Mouse (Mus musculus): ENCODE results near the gene Fam178b. TPM values are rescaled to one million over a fixed set of nuclear protein-coding genes. Genes with fewer than 3 reads are reported as not detected.

Fam178b gene
- total RNA-seq, 2 experiments from 2014 or later, result not detected

DNA sequence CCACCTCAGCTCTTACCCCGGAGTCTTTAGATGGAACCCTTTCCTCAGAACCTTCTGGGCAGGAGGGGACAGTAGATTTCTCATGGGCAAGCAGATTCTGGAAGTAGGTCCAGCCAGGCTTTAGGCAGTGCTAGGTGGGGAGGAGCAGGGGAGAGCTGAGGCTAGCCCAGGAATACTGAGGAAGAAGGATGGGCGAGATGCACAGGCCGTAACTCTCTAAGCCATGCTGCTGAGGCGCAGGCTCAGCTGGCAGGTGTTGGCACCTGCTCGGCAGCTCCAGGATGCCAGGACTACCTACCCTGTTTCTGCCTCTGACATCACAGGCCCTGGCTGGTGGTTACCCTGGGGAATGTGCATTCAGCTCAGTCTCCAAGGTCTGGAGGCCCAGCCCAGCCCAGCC is 112.7 kb downstream of the Fam178b start:
- ATAC-seq (replicated peaks; ENCODE audit: low FRiP score, poor library complexity, severe bottlenecking), result no peak

DNA sequence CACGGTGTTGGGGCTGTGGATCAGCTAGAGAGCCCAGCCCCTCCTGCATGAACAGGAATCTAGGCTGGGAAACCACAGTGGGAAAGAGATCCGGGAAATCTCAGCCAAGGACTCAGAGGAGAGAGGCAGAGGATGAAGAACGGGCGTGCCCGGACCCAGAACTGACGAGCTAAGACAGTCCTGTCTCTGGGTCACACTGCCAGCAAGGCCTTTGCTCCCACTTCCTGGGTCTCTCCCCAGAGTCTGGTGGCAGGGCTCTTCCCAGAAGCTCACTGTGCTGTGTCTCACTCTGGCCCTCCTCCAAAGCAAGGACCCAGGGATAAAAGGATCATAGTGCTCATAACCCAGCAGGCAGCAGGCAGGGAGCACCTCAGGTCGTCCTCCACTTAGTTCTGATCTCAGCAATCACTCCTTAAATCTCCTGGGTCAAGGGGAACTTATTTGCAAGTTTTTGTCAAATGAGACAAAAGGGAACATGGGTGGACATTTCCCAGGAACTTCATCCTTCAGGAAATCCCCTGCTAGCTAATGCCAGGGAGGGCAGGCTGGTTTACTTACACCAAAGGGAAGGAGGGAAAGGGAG is 113.2 kb downstream of the Fam178b start:
- ATAC-seq (replicated peaks; ENCODE audit: low FRiP score, poor library complexity, severe bottlenecking), result no peak

DNA sequence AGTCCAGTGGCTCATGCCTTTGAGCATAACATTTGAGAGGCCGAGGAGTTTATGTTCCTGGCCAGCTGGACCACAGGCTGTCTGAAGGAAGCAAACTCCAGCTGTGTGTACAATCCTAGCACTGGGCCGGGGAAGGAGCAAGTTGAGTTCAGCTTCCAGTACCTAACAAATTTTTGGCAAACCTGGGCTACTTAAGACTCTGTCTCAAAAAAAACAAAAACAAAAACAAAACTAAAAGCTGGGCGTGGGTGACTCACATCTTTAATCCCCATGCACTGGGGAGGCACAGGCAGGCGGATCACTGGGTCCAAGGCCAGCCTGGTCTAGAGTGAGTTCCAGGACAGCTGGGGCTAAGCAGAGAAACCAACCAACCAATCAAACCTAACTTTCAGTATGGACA is 114.2 kb downstream of the Fam178b start:
- ATAC-seq (replicated peaks; ENCODE audit: low FRiP score, poor library complexity, severe bottlenecking), result no peak

DNA sequence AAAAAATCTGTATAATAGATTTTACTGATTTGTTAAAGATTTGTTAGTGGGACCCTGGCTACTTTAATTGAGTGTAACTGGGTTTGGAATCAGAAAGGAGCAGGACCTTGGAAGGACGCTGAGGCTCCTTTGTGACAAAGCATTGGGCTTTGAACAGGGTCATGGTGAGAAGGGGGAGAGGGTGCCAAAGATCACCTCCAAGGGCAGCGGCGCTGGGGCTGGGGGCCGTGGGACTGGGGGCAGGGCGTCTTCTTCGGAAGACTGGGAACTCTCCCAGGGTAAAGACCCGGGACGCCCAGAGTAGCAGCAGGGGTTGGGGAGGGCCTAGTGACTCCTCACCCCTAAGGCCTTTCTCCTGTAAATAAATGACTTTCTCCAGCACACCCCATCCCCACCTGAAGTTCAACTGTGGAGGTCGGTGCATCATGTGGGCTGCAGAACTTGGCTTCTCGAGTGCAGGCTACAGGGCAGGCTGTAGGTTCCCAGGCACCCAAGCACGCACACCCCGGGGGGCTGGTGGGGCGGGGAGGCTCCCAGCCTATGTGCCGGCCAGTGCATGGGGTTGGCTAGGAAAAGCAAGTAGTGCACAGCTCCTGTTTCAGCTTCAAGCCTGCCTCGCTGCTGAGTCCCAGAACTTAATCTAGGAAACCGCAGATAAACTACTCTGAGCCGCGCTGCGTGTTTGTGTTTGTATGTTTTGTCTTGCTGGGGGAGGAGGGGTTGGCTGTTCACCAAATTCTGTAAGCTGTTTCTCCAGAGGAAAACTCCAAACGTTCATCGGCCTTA is 115.0 kb downstream of the Fam178b start:
- no peak for ATAC-seq (replicated peaks; ENCODE audit: low FRiP score, poor library complexity, severe bottlenecking)

DNA sequence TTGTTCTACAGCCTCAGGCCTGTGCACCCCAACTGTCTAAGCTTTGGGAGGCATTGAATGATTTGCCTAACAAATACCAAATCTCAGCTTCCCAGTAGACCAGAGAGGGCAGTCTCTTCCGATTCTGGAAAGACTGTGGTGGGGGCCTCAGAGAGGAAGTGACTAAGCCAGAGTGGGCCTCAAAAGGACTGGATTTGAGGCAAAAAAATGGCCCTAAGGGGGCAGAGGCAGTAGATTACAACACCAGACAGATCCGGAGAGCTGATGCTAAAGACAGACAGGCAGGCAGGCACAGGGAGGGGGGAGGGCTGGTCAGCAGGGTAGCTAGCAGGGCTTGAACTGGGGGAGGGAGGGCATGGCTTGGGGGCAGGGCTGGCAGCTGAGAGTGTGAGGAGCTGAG is 116.6 kb downstream of the Fam178b start:
- no peak for ATAC-seq (replicated peaks; ENCODE audit: low FRiP score, poor library complexity, severe bottlenecking)

DNA sequence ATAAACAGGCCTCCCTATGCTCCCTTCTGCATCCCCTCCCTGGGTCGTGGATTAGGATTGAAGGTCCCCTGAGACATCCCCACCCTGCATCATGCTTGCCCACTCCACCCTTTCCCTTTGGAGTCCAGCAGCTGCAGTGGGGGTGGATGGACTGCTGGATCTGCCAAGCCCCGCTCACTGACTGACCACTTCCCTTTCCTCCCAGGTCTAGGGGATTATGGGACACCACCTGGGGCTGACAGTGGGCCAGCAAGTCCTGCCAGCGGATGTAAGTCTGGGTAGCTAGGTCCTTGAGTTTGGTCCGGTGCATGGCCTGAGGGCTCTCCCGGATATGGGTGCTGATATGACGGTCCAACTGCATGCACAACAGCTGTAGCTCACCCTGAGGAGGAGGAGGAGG is 118.9 kb downstream of the Fam178b start:
- ATAC-seq (replicated peaks; ENCODE audit: low FRiP score, poor library complexity, severe bottlenecking), result no peak

DNA sequence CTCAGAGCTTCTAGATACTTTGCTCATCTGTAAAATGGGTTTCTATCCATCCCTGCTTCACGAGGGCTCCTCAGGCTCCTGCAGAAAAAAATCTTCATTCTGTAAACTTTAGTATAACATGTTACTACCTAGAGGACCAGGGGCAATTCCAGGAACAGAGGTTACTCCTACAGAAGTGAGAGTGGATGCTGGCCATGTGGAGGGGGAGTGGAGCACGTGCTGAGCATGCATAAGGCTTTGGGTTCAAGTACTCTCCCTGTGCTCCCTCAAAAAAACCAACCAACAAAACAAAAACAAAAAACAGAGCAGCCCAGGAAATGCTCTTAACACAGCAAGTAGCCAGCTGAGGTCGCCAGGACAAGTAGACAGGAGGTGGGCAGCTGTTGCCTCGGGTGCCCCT is 119.4 kb downstream of the Fam178b start:
- ATAC-seq (replicated peaks; ENCODE audit: low FRiP score, poor library complexity, severe bottlenecking), result no peak

DNA sequence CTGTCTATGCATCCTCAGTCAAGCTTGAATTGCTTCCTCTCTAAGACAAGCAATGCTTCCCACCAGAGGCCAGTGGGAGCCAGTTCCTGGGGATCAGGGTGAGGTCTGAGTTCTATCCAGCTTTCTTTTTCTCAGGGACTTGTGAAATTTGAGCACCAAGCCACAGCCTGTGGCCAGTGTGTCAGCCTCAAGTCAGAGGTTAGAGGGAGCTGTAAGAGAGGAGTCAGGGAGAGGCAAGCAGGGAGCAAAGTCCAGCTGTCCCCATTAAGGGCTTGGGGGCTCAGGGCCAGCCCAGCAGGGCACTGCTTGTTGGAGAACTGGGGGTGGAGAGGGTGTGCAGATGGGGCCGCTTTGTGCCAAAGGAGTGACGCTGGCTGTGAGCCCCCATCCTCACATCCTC is 119.8 kb downstream of the Fam178b start:
- ATAC-seq (replicated peaks; ENCODE audit: low FRiP score, poor library complexity, severe bottlenecking), result no peak

DNA sequence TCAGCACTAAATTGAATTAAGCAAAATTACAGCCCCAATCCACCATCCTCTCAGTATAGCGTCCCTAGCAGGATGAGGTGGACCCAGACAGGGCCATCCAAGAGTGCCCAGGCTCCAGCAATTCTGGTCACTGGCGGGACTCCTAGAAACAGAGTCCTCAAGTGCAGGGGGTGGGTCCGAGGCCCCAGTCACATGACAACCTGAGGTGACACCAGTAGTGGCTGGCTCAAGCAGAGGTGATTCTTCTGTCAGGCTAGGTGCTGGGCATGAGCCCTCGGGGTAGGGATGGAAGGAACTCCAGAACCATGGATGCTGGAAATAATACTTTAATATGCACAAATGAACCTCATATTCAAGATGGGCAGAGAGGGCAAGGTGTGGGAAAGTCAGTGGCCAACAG is 120.6 kb downstream of the Fam178b start:
- no peak for ATAC-seq (replicated peaks; ENCODE audit: low FRiP score, poor library complexity, severe bottlenecking)

DNA sequence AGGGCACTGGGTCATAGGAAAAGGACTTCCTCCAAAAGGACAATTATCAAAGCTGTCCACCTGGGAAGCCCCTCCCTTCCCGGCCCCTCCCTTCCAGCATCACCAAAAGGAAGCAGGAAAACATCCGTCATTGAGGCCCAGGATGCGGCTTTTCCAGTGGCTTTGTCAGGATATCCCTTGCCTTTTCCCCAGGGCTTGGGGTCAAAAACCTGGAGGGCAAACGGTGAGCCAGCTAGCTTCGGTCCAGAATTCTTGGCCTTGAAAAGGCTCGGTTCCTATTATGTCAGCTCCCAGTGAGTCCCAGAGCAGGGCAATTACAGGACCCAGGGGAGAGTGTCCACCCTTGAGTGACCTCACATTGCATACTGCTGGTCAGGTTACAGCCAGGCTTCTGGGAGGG is 122.1 kb downstream of the Fam178b start:
- ATAC-seq (replicated peaks; ENCODE audit: low FRiP score, poor library complexity, severe bottlenecking), result no peak

DNA sequence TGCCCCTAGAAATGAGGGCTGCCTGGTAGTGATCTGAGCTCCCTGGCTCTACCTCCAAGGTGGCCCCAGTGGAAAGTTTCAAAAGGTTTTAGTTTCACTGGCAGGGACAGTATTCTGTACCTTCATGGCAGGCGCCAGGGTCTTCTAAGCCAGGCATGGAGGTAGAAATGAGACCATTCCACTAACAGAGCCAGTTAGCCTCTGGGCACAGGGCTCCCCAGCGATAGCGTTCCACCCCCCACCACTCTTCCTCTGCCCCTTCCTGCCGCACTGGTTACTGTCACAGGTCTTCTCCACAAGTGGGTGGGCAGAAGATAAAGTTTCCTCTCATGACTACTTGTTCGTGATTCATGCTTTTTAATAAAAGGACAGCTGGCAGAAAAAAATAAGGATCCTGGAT is 123.1 kb downstream of the Fam178b start:
- no peak for ATAC-seq (replicated peaks; ENCODE audit: low FRiP score, poor library complexity, severe bottlenecking)

DNA sequence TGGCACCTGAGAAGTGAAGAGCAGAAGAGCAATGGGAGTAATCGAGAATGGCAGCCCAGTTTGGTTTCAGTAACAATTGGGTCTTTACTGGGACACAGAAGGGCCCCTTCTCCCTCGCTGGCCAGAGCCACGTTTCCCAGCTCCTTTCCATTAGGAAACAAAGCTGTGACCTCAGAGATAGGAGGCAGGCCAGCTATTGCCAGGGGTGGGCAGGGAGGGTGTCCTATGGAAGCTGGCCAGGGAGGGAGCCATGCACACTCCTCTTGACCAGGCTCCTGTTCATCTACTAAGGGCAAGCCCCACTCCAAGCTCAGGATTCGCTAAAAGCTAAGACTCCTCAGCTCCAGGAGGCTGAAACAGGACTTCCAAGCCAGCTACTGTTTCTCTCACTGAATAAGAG is 123.7 kb downstream of the Fam178b start:
- ATAC-seq (replicated peaks; ENCODE audit: low FRiP score, poor library complexity, severe bottlenecking), result no peak

DNA sequence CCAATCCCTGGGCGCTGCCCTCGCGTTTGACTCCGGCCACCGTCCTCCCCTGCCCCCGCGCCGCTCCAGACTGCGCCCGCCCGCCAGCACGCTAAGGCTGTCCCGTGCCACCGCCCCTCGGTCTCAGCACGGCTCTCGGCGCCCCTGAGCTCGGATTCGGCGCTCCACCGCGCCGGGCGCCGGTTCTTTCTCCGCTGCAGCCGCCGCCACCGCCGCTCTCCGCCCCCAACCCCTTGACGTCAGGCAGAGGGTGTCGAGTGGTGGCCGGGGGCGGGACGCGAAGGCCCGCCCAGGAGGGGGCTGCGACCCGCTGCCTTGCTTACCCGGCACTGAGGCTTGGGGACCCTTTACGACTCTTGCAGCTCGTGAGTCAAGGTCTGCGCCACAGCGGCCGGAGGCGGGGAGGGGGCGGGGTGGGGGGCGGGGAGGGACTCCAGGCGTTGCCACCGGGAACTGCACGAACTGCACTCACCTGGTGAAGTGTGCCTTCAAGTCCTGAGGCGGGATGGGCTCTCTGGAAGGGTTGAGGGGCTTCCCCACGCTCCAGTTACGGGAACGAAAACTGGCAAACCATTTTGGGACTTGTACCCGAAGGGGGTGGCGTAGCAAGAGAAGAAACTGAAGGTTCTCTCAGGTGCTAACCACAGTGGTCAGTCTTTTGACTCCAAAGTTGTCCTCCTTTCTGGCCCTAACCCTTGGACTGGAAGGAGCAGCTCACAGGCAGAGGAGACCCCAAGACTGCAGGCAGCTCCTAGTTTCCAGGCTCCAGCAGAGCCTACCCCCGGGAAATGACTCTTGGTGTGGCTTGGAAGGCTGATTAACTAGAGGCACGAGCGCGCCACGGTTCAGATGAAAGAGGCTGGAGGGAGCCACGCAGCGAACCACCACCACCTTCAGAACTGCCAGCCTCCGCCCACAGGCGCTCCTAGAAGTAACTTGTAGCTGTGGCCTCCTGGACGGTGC is 124.7 kb downstream of the Fam178b start, which contains the start of gene Sema4c:
Sema4c (minus strand) TSS at position 319 of the 963 bp plus-strand sequence.
- no peak for ATAC-seq (replicated peaks; ENCODE audit: low FRiP score, poor library complexity, severe bottlenecking)

DNA sequence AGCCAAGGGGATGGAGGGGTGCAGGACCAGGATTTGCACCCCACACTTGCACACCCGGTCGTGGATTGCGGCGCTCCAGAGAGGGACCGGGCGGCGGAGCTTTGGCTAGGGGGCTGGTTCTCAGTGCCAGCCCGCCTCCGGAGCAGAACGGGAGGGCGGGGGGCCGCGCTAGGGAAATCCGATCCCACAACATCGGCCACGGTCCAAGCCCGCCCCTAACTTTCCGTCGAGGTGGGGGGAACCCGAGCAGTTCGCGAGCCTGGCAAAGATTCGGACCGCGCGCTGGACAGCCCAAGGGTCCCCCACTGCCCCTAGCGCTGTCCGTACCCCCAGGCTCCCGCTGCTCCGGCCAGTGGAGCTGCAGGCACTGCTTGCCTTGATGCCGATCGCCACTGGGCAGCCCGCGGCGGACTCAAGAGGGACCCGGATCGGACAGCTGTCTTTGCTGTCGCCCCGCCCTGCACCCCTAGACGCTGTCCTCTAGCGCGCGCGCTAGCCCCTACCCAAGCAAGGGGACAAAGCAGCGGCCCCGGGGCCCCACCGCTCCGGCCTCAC is 125.4 kb downstream of the Fam178b start:
- ATAC-seq (replicated peaks; ENCODE audit: low FRiP score, poor library complexity, severe bottlenecking), result no peak

DNA sequence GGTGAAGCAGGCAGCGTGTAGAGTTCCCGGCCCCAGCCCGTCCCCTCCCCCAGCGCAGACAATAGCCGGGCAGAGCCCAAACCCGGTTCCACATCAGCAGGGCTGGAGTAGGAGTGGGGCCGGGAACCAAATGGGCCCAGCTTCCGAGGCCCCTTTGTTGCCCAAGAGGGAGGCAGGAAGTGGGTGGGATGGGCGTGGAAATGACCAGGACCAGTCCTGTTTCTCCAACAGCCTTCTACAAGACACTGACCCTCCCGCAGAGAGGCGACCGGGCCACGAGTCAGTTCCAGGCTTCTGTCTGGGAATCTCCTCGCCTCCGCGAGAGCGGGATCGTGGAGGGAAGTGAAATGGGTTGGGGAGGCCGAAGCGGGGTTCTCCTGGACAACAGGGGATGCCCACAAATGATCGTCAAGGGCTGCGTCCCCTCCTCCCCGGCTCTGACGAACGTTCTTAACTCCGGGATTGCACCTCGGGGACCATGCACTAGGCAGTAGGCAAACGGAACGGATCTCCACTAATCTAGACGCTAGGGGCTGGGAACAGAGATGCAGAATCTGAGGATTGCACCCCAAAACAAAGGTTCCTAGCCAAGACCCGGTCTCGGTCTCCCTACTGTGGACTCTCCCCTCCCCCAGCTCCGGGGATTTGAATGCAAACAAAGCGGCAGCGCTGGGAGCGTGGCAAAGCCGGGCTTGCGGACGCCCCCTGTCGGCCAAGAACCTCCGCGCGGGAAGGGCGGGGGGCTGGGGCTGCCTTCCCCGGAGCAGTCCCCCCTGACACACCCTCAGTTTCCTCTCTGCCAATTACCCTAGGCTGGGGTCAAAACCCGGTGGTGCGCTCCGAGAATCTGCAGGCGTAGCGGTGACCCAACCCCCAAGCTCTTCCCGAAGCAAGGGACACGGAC is 126.2 kb downstream of the Fam178b start:
- no peak for ATAC-seq (replicated peaks; ENCODE audit: low FRiP score, poor library complexity, severe bottlenecking)

DNA sequence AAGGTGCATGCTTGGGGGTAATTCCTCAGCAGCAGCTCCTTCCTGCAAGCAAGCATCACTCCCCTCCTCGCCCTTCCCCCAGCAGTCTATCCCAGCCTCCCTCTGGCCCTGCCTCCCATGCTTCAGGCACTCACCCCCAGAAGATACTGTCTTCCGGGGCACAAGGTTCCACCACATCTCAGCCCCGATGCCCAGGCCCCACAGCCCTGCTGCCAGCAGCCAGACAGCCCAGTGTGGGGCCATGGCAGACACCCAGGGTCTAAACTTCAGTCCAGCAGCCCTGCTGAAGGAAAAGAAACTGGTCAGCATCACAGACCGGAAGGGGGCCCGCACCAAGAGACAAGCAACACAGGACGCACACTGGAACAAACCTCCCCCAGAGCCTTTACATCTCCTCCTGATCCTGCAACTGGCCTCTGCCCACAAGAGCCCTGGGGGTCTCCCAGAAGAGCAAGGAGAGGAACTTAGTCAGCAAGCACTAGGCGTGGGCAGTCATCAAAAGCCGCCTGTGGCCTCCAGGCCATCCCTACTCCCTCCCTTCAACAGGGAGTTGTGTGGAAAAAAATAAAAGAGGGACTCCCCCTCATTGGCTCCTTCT is 127.1 kb downstream of the Fam178b start:
- ATAC-seq (replicated peaks; ENCODE audit: low FRiP score, poor library complexity, severe bottlenecking), result no peak

DNA sequence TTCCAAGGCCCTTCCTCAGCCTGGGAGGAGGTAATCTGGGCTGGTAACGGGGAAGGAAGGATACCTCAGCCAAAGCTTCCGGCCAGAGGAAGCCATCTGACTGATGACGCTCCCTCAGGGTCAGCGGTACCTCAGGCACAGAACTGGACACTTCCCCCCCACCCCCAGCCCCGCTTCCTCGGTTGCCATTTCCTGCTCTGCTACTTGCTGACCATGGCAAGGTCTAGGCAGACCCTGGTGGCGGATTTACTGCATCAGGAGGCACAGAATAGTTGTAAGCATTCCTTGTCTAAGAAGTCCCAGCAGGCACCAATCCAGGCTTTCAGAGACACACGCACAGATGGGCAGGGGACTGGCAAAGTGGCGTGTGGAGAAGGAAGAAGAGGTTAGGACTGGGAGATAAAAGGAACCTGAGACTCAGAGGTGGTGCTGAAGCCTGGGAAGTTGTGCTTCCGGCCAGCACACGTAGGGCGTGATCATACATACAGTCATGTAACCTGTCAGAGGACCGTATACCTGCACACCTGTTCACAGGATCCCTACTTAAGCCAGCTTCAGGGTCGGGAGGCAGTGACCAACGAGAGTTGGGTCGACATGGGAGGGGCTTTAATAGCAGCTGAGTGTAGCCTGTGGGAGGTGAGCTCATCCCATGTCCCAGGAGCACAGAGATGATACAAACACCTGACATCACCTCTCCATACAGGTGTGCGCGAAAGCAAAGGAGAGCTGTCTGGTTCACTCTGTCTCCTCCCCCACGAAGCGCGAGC is 128.2 kb downstream of the Fam178b start:
- no peak for ATAC-seq (replicated peaks; ENCODE audit: low FRiP score, poor library complexity, severe bottlenecking)

DNA sequence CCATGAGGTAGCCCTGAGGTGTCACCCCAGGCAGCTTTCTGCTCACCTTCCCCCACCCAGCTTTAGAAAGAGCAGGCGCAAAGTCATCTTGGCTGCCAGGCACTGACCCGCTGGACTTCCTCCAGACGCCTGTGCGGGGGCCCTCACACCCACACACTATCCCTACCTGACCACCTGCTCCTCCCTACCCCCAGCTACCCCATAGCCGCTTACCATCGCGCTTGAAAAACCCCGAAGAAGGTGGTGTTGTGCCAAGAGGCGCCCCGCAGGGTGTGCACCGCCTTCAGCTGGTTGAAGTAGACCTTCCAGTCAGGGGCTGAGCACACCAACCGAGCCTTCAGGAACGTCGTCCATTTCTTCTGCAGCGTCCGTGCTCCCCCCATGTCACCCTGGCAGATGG is 130.5 kb downstream of the Fam178b start:
- ATAC-seq (replicated peaks; ENCODE audit: low FRiP score, poor library complexity, severe bottlenecking), result no peak
